In the genomic region with DNA sequence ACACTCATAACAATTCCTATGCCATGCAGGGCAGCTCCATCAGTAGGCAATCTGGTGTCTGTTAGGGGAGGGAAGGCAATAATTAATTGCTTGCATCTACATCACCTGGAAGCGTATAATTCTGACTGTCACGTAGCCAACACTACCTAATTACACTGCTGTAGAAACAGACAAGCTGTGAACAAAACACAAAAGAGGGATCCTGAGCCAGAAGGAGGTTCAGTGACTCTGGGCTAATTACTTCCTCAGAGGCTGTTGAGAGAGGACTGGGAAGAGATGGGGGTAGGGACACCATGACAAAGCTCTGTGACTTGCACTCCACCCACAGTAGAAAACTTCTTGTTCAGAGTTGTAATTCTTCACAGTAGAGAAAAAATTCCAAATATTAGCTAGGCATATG, we compare ENCODE assay signal across 21 mouse cellular contexts. TPM values are rescaled to one million over a fixed set of nuclear protein-coding genes. Genes with fewer than 3 reads are reported as not detected.
A peak's percentile ranks its signal among the peaks of the same experiment; 100 is the strongest.
DNase-seq lines count a peak whose midpoint lies in the region; ATAC-seq lines count a peak whose summit lies in the region.
"Had no signal": no experiment of that assay in that cellular context is flagged by ENCODE, and none has a peak within 500 bp of the region (broad histone marks: within the 10 kb centered on the region; RNA-seq: fewer than 3 reads in every experiment).

No protein-coding gene starts in this region.

- no peak overlapping the region for H3K4me3 ChIP-seq in hindbrain, embryonic 13.5 days
- no peak overlapping the region for H3K4me3 ChIP-seq in hindbrain, embryonic 11.5 days (ENCODE audit: low read depth, low read length)
- H3K4me3 ChIP-seq in embryonic facial prominence, embryonic 15.5 days (replicated peaks) = no peak overlapping the region
- H3K4me3 ChIP-seq in hindbrain, embryonic 16.5 days (ENCODE audit: low read length) = no peak overlapping the region
- H3K4me3 ChIP-seq: embryonic facial prominence, embryonic 12.5 days; limb, embryonic 15.5 days; liver, embryonic 15.5 days; neural tube, embryonic 12.5 days; stomach, embryonic 15.5 days had no signal

- 26% methylated on average over 2 of the region's 2 CpGs for WGBS in hindbrain, embryonic 13.5 days
- 53% methylated on average over 2 of the region's 2 CpGs for WGBS in hindbrain, embryonic 11.5 days
- WGBS in embryonic facial prominence, embryonic 15.5 days = 35% methylated on average over 2 of the region's 2 CpGs
- WGBS in hindbrain, embryonic 16.5 days = 28% methylated on average over 2 of the region's 2 CpGs

- H3K27ac ChIP-seq in hindbrain, embryonic 13.5 days = no peak overlapping the region
- H3K27ac ChIP-seq in hindbrain, embryonic 11.5 days (ENCODE audit: low read depth, low read length) = no peak overlapping the region
- no peak overlapping the region for H3K27ac ChIP-seq in embryonic facial prominence, embryonic 15.5 days (replicated peaks)
- no peak overlapping the region for H3K27ac ChIP-seq in hindbrain, embryonic 16.5 days (ENCODE audit: low read depth, low read length)
- H3K27ac ChIP-seq: embryonic facial prominence, embryonic 12.5 days; limb, embryonic 15.5 days; liver, embryonic 15.5 days; neural tube, embryonic 12.5 days; stomach, embryonic 15.5 days had no signal

- H3K4me2 ChIP-seq in hindbrain, embryonic 13.5 days = no peak overlapping the region
- no peak overlapping the region for H3K4me2 ChIP-seq in hindbrain, embryonic 11.5 days (replicated peaks; ENCODE audit: low read depth, low read length)
- H3K4me2 ChIP-seq in embryonic facial prominence, embryonic 15.5 days (replicated peaks) = no peak overlapping the region
- no peak overlapping the region for H3K4me2 ChIP-seq in hindbrain, embryonic 16.5 days (ENCODE audit: low read length)
- H3K4me2 ChIP-seq: embryonic facial prominence, embryonic 12.5 days; heart, embryonic 11.5 days; limb, embryonic 15.5 days; liver, embryonic 15.5 days; neural tube, embryonic 12.5 days; stomach, embryonic 15.5 days had no signal

- H3K9ac ChIP-seq in hindbrain, embryonic 13.5 days = no peak overlapping the region
- no peak overlapping the region for H3K9ac ChIP-seq in hindbrain, embryonic 11.5 days (ENCODE audit: low read depth, low read length)
- H3K9ac ChIP-seq in embryonic facial prominence, embryonic 15.5 days = no peak overlapping the region
- no peak overlapping the region for H3K9ac ChIP-seq in hindbrain, embryonic 16.5 days (ENCODE audit: low read depth, low read length)
- H3K9ac ChIP-seq: embryonic facial prominence, embryonic 12.5 days; limb, embryonic 15.5 days; liver, embryonic 15.5 days; neural tube, embryonic 12.5 days; stomach, embryonic 15.5 days had no signal

- DNase-seq in hindbrain, embryonic 11.5 days (ENCODE audit: low spot score) = no peak
- peak; percentile 59 for DNase-seq in Muller cell, postnatal 12 days (ENCODE audit: inconsistent ontology term)
- no peak for DNase-seq in ovary, postnatal 10 days (ENCODE audit: low spot score)
- no peak for DNase-seq in cerebellum, adult 11 months
- no peak for DNase-seq in urinary bladder, postnatal 36 days (ENCODE audit: low spot score in 2 of 2)
- DNase-seq: B cell, adult 2 months; cerebellum, adult 9-11 months; heart, postnatal 10 days; kidney, adult 2 months; kidney, postnatal 10 days; lung, postnatal 10 days had no signal

- no peaks in the 10 kb centered on the region for H3K36me3 ChIP-seq in hindbrain, embryonic 13.5 days
- H3K36me3 ChIP-seq in hindbrain, embryonic 11.5 days (ENCODE audit: control insufficient read depth, insufficient read depth, low read length) = no peaks in the 10 kb centered on the region
- H3K36me3 ChIP-seq in embryonic facial prominence, embryonic 15.5 days = no peaks in the 10 kb centered on the region
- no peaks in the 10 kb centered on the region for H3K36me3 ChIP-seq in hindbrain, embryonic 16.5 days (ENCODE audit: control insufficient read depth, insufficient read depth, low read length)
- H3K36me3 ChIP-seq: embryonic facial prominence, embryonic 12.5 days; limb, embryonic 15.5 days; liver, embryonic 15.5 days; neural tube, embryonic 12.5 days; stomach, embryonic 15.5 days had no signal

- peaks cover 20% of the 10 kb centered on the region for H3K4me1 ChIP-seq in hindbrain, embryonic 13.5 days (replicated peaks)
- no peaks in the 10 kb centered on the region for H3K4me1 ChIP-seq in hindbrain, embryonic 11.5 days (replicated peaks; ENCODE audit: control insufficient read depth, insufficient read depth, low read length)
- H3K4me1 ChIP-seq in embryonic facial prominence, embryonic 15.5 days = peaks cover 2% of the 10 kb centered on the region
- H3K4me1 ChIP-seq in hindbrain, embryonic 16.5 days (ENCODE audit: control insufficient read depth, insufficient read depth, low read depth, low read length) = no peaks in the 10 kb centered on the region; the same call in 1 of the 2 replicates
- H3K4me1 ChIP-seq: embryonic facial prominence, embryonic 12.5 days; neural tube, embryonic 12.5 days; stomach, embryonic 15.5 days had no signal

- ATAC-seq in hindbrain, embryonic 13.5 days (ENCODE audit: low FRiP score) = 0 out of 2 replicates have a peak, but pooled peaks have one; percentile 49
- ATAC-seq in hindbrain, embryonic 11.5 days (ENCODE audit: low FRiP score) = no peak
- 0 out of 2 replicates have a peak, but pooled peaks have one; percentile 63 for ATAC-seq in embryonic facial prominence, embryonic 15.5 days (ENCODE audit: insufficient number of reproducible peaks, low FRiP score, low TSS enrichment, low read depth)
- peak; percentile 67 for ATAC-seq in hindbrain, embryonic 16.5 days
- ATAC-seq: inflammation-experienced regulatory T-cells, adult 6 months had no signal

- H3K27me3 ChIP-seq in hindbrain, embryonic 13.5 days = no peaks in the 10 kb centered on the region
- no peaks in the 10 kb centered on the region for H3K27me3 ChIP-seq in hindbrain, embryonic 11.5 days (ENCODE audit: control insufficient read depth, insufficient read depth, low read length)
- H3K27me3 ChIP-seq in embryonic facial prominence, embryonic 15.5 days = no peaks in the 10 kb centered on the region
- H3K27me3 ChIP-seq in hindbrain, embryonic 16.5 days (replicated peaks; ENCODE audit: control insufficient read depth, insufficient read depth, low read length) = no peaks in the 10 kb centered on the region
- H3K27me3 ChIP-seq: embryonic facial prominence, embryonic 12.5 days; limb, embryonic 15.5 days; neural tube, embryonic 12.5 days; stomach, embryonic 15.5 days had no signal

- H3K9me3 ChIP-seq in hindbrain, embryonic 13.5 days = no peaks in the 10 kb centered on the region
- H3K9me3 ChIP-seq in hindbrain, embryonic 11.5 days (ENCODE audit: control insufficient read depth, low read length) = no peaks in the 10 kb centered on the region
- no peaks in the 10 kb centered on the region for H3K9me3 ChIP-seq in embryonic facial prominence, embryonic 15.5 days (replicated peaks)
- no peaks in the 10 kb centered on the region for H3K9me3 ChIP-seq in hindbrain, embryonic 16.5 days (ENCODE audit: control insufficient read depth, low read length)
- H3K9me3 ChIP-seq: embryonic facial prominence, embryonic 12.5 days; limb, embryonic 15.5 days; liver, embryonic 15.5 days; neural tube, embryonic 12.5 days; stomach, embryonic 15.5 days had no signal

RNA-seq across cellular contexts. Expression of gene Plekhs1, which starts 15.1 kb away (rescaled TPM):
- 0.09 and 0.16 TPM in 2 replicates for polyA plus RNA-seq in hindbrain, embryonic 13.5 days (2015; fragmentation: Nextera tagmentation; extraction: Ambion mirVana)
- polyA plus RNA-seq in hindbrain, embryonic 11.5 days (2014; fragmentation: Nextera tagmentation; extraction: Ambion mirVana) = 0.18 TPM in 1 of 2 replicates, not detected in the other
- 1.2 and 1.9 TPM in 2 replicates for polyA plus RNA-seq in embryonic facial prominence, embryonic 15.5 days (2015; fragmentation: Nextera tagmentation; extraction: Ambion mirVana)
- polyA plus RNA-seq in hindbrain, embryonic 16.5 days (2015; fragmentation: Nextera tagmentation; extraction: Ambion mirVana) = 0.22 and 0.25 TPM in 2 replicates
- polyA plus RNA-seq: limb, embryonic 15.5 days; liver, embryonic 15.5 days had no signal
